Mouse (Mus musculus) testis, adult 2 months (tissue): ENCODE measurements around the gene Ceacam19. TPM values are rescaled to one million over a fixed set of nuclear protein-coding genes. Genes with fewer than 3 reads are reported as not detected.

Experiments used
- H3K27ac ChIP-seq: fragments of 200-500 bp; 2 replicates; pipeline ENCODE4 v1.5.1; 2012; ENCODE audit warnings: low read depth, low read length; ENCODE audit not compliant: control insufficient read depth, insufficient read depth
- H3K27me3 ChIP-seq: fragments of 200-500 bp; 2 replicates; pipeline ENCODE4 v1.6.1; 2012; ENCODE audit warnings: mild to moderate bottlenecking, low read length, moderate library complexity; ENCODE audit not compliant: control insufficient read depth, insufficient read depth
- H3K36me3 ChIP-seq: fragments of 200-500 bp; 2 replicates; pipeline ENCODE4 v1.6.1; 2012; ENCODE audit warnings: mild to moderate bottlenecking, low read length; ENCODE audit not compliant: control insufficient read depth, insufficient read depth
- H3K4me1 ChIP-seq: fragments of 200-500 bp; 2 replicates; pipeline ENCODE4 v1.6.1; 2012; ENCODE audit warnings: low read length; ENCODE audit not compliant: control insufficient read depth, insufficient read depth
- H3K4me3 ChIP-seq: fragments of 200-500 bp; 2 replicates; pipeline ENCODE4 v1.5.1; 2012; ENCODE audit warnings: low read depth, mild to moderate bottlenecking, low read length, moderate library complexity, mixed read lengths; ENCODE audit not compliant: control insufficient read depth
- CTCF ChIP-seq: fragments of 200-500 bp; IDR thresholded peaks from 2 replicates; pipeline ENCODE4 v1.5.1; 2012; ENCODE audit warnings: low read depth, mild to moderate bottlenecking, inconsistent platforms, low read length, moderate library complexity; ENCODE audit not compliant: control insufficient read depth, insufficient read depth, insufficient replicate concordance
- POLR2A ChIP-seq: fragments of 200-500 bp; IDR thresholded peaks from 2 replicates; pipeline ENCODE4 v1.6.1; 2012; ENCODE audit warnings: low read depth, mild to moderate bottlenecking, inconsistent platforms, low read length, moderate library complexity; ENCODE audit not compliant: control insufficient read depth
- polyA plus RNA-seq: library from polyadenylated mRNA; depleted of rRNA; stranded (reverse); fragments of >200 nt; gene quantifications from 2 replicates; pipeline ENCODE4 v1.2.3, GENCODE M21; 2012

Ceacam19 gene
- polyA plus RNA-seq, 1 experiment, result not detected

DNA sequence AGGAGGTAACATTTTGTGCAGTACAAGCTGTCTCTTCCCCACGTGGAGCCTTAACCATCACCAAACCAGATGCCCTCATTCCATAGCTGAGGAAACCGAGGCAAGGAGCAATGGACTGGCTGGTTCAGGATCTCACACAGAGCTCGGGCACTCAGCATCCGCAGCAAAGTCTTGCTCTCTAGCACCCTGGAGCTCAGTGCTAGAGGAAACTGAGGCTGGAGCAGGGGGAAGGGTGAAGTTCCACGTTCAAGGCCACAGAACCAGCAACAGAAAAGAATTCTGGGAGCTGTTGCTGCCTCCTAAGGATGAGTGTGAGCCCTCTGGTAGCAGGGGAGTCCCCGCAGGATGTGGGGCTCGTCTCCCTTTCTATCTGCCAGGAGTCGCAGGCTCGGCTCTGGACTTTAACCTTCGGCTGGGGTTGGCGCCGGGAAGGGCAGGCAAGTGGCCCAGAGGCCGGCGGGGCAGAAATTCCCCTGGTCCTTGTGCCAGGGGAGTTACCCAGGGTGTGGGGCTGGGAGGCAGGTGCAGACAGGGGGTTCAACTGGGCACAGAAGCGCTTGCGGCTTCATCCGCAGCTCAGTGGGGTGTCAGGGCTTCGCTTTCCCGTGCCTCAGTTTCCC, 44.8 kb downstream of the Ceacam19 start:
- Histone ChIP-seq H3K36me3 (no peaks in the 10 kb centered on the region), H3K27ac (no peak overlapping the region), H3K4me3 (no peak overlapping the region), H3K27me3 (no peaks in the 10 kb centered on the region), H3K4me1 (peaks cover 17% of the 10 kb centered on the region)
- no peak for TF ChIP-seq POLR2A
- no peak for TF ChIP-seq CTCF

DNA sequence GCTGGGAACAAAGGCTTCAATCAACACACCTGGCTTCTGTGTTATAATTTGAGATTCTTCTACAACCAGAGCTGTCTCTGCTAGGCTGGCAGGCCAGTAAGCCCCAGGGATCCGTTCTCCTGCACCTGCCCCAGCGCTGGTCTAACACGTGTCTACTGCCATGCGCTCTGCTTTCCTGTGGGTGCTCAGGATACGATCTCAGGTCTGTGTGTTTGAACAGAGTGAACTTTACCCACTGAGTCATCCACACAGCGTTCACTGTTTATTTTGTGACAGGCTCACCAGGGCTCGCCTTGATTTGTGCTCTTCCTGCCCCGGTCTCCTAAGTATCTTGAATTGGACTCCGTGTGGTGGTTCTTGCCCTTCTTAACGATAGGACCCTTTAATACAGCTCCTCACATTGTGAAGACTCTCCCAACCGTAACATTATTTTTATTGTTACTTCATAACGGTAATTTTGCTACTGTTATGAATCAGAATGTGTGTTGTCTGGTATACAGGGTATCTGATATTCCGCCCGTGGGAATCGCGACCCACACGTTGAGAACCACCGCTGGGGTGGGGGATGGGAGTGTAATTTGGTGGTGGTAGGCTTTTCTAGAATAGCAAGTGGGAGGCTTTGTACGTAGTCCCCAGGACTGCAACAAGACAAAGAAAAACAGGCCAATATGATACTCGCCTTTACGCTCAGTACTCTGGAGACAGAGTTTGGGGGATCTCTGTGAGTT, 45.9 kb downstream of the Ceacam19 start:
- Histone ChIP-seq H3K27me3 (no peaks in the 10 kb centered on the region), H3K4me3 (no peak overlapping the region), H3K27ac (no peak overlapping the region), H3K36me3 (no peaks in the 10 kb centered on the region), H3K4me1 (peaks cover 14% of the 10 kb centered on the region)
- TF ChIP-seq CTCF (no peak), POLR2A (no peak)

DNA sequence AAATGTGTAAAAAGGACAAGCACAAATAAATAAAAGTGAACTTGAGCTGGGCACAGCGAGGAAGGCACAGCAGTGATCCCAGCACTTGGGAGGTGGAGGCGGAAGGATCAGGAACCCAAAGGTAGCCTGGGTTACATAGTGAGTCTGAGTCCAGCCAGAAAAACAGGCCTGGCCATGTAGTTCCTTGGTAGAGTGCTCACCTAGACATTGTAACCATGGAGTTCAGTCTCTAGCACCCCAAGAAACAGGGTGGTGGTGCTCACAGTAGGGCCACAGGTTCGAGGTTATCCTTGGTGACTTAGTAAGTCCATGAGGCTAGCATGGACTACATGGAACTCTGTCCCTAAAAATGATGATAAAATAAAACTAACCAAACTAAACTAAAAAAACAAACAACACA, 46.8 kb downstream of the Ceacam19 start:
- no peaks in the 10 kb centered on the region for H3K36me3 ChIP-seq
- H3K27me3 ChIP-seq, result no peaks in the 10 kb centered on the region
- no peak overlapping the region for H3K4me3 ChIP-seq
- H3K4me1 ChIP-seq, result peaks cover 14% of the 10 kb centered on the region
- H3K27ac ChIP-seq, result peak overlapping the region; percentile 5; the same call in 1 of the 2 replicates
- TF ChIP-seq POLR2A (no peak), CTCF (no peak)

GRCm38 (mm10) chr7:19840371-19840770, 47.4 kb downstream of the Ceacam19 start:
- no peak for TF ChIP-seq POLR2A
- TF ChIP-seq CTCF, result no peak
- H3K27ac ChIP-seq, result peak overlapping the region; percentile 5; the same call in 1 of the 2 replicates
- no peaks in the 10 kb centered on the region for H3K27me3 ChIP-seq
- peaks cover 14% of the 10 kb centered on the region for H3K4me1 ChIP-seq
- no peak overlapping the region for H3K4me3 ChIP-seq
- H3K36me3 ChIP-seq, result no peaks in the 10 kb centered on the region

- Histone ChIP-seq H3K36me3 (no peaks in the 10 kb centered on the region), H3K4me1 (peaks cover 4% of the 10 kb centered on the region), H3K27ac (no peak overlapping the region), H3K4me3 (no peak overlapping the region), H3K27me3 (no peaks in the 10 kb centered on the region)
- TF ChIP-seq CTCF (no peak), POLR2A (no peak)
These were observed 50.9 kb downstream of the Ceacam19 start for GRCm38 (mm10) chr7:19836843-19837242.

- Histone ChIP-seq H3K27me3 (no peaks in the 10 kb centered on the region), H3K27ac (no peak overlapping the region), H3K36me3 (no peaks in the 10 kb centered on the region), H3K4me3 (no peak overlapping the region), H3K4me1 (peaks cover 2% of the 10 kb centered on the region)
- TF ChIP-seq CTCF (no peak), POLR2A (no peak)
These were observed 53.7 kb downstream of the Ceacam19 start for GRCm38 (mm10) chr7:19834055-19834454.

GRCm38 (mm10) chr7:19831837-19832236, 55.9 kb downstream of the Ceacam19 start:
- H3K36me3 ChIP-seq, result no peaks in the 10 kb centered on the region
- TF ChIP-seq CTCF (no peak), POLR2A (no peak)
- H3K27me3 ChIP-seq, result no peaks in the 10 kb centered on the region
- peaks cover 2% of the 10 kb centered on the region for H3K4me1 ChIP-seq
- H3K27ac ChIP-seq, result no peak overlapping the region
- no peak overlapping the region for H3K4me3 ChIP-seq

GRCm38 (mm10) chr7:19830682-19831156, 57.0 kb downstream of the Ceacam19 start:
- peaks cover 2% of the 10 kb centered on the region for H3K4me1 ChIP-seq
- no peak for TF ChIP-seq CTCF
- TF ChIP-seq POLR2A, result no peak
- no peaks in the 10 kb centered on the region for H3K27me3 ChIP-seq
- H3K36me3 ChIP-seq, result no peaks in the 10 kb centered on the region
- H3K4me3 ChIP-seq, result no peak overlapping the region
- H3K27ac ChIP-seq, result peak overlapping the region; percentile 56
